Mouse (Mus musculus) cortical plate, adult 2 months (tissue): ENCODE measurements around the gene C1d.

Experiments used
- CTCF ChIP-seq: fragments of 200-500 bp; IDR thresholded peaks from 2 replicates; pipeline ENCODE4 v1.5.1; 2011; ENCODE audit warnings: mild to moderate bottlenecking, control low read depth, low read length; ENCODE audit not compliant: insufficient read depth; ENCODE audit errors: extremely low read depth
- POLR2A ChIP-seq: fragments of 200-500 bp; IDR thresholded peaks from 2 replicates; pipeline ENCODE4 v1.6.1; 2011; ENCODE audit warnings: mild to moderate bottlenecking, low read length, control low read depth; ENCODE audit not compliant: insufficient read depth; ENCODE audit errors: extremely low read depth

DNA sequence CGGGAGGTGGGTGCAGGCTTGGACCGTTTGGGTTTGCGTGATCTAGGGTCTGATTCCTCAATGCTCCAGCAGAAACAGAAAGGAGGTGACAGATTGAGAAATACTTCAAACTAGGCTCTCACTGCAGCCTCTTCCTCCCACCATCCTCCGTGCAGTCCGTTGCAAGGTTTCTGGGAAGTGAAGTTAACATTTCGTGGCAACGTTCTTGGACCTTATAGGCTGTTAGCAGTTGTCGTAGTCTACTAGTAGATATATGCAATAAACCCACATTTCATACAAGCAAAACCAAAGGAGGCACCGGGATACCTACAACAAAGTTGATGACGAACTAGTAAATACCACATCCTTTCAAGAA, 45.3 kb upstream of the C1d start:
- no peak for TF ChIP-seq CTCF
- peak; percentile 61; the same call in 1 of the 2 replicates for TF ChIP-seq POLR2A
